Mouse (Mus musculus): ENCODE data around the gene Cfap61. TPM values are rescaled to one million over a fixed set of nuclear protein-coding genes. Genes with fewer than 3 reads are reported as not detected.
A peak's percentile ranks its signal among the peaks of the same experiment; 100 is the strongest.

Gene Cfap61
- polyA plus RNA-seq, 1 experiment from 2014 or later = 1.4 TPM

- H3K9me3 ChIP-seq (ENCODE audit: control insufficient read depth, low read length) = no peaks in the 10 kb centered on the region
- no peak overlapping the region for H3K4me2 ChIP-seq (ENCODE audit: low read depth, low read length, severe bottlenecking)
- ATAC-seq (replicated peaks; ENCODE audit: low FRiP score) (no peak), DNase-seq (ENCODE audit: low spot score) (no peak)
- no peak overlapping the region for H3K27ac ChIP-seq (ENCODE audit: low read depth, low read length)
- H3K4me3 ChIP-seq (ENCODE audit: low read depth, low read length) = no peak overlapping the region
- WGBS = 68% methylated on average over 3 of the region's 3 CpGs
- H3K36me3 ChIP-seq (ENCODE audit: control insufficient read depth, insufficient read depth, low read length) = no peaks in the 10 kb centered on the region
- H3K27me3 ChIP-seq (ENCODE audit: control insufficient read depth, insufficient read depth, low read length) = no peaks in the 10 kb centered on the region
- no peak overlapping the region for H3K9ac ChIP-seq (ENCODE audit: low read length)
- H3K4me1 ChIP-seq (replicated peaks; ENCODE audit: control insufficient read depth, insufficient read depth, low read length) = no peaks in the 10 kb centered on the region
Measured at GRCm38 (mm10) chr2:145941403-145941802, 6.8 kb downstream of the Cfap61 start.

- no peaks in the 10 kb centered on the region for H3K9me3 ChIP-seq (ENCODE audit: control insufficient read depth, low read length)
- no peak overlapping the region for H3K9ac ChIP-seq (ENCODE audit: low read length)
- no peak overlapping the region for H3K4me2 ChIP-seq (ENCODE audit: low read depth, low read length, severe bottlenecking)
- no peak for ATAC-seq (replicated peaks; ENCODE audit: low FRiP score)
- no peak for DNase-seq (ENCODE audit: low spot score)
- no peak overlapping the region for H3K4me3 ChIP-seq (ENCODE audit: low read depth, low read length)
- no peaks in the 10 kb centered on the region for H3K36me3 ChIP-seq (ENCODE audit: control insufficient read depth, insufficient read depth, low read length)
- H3K27ac ChIP-seq (ENCODE audit: low read depth, low read length) = no peak overlapping the region
- 78% methylated on average over 3 of the region's 3 CpGs for WGBS
- no peaks in the 10 kb centered on the region for H3K27me3 ChIP-seq (ENCODE audit: control insufficient read depth, insufficient read depth, low read length)
- H3K4me1 ChIP-seq (replicated peaks; ENCODE audit: control insufficient read depth, insufficient read depth, low read length) = peaks cover under 1% of the 10 kb centered on the region; the same call in 1 of the 2 replicates
Measured at GRCm38 (mm10) chr2:145944286-145944685, 9.7 kb downstream of the Cfap61 start.

GRCm38 (mm10) chr2:145948402-145948954 is 13.9 kb downstream of the Cfap61 start:
- no peak for DNase-seq (ENCODE audit: low spot score)
- H3K36me3 ChIP-seq (ENCODE audit: control insufficient read depth, insufficient read depth, low read length) = no peaks in the 10 kb centered on the region
- ATAC-seq (replicated peaks; ENCODE audit: low FRiP score) = no peak
- H3K27me3 ChIP-seq (ENCODE audit: control insufficient read depth, insufficient read depth, low read length) = no peaks in the 10 kb centered on the region; the same call in 1 of the 2 replicates
- no peaks in the 10 kb centered on the region for H3K9me3 ChIP-seq (ENCODE audit: control insufficient read depth, low read length)
- H3K27ac ChIP-seq (ENCODE audit: low read depth, low read length) = no peak overlapping the region
- H3K4me3 ChIP-seq (ENCODE audit: low read depth, low read length) = no peak overlapping the region
- peaks cover 5% of the 10 kb centered on the region; the same call in 1 of the 2 replicates for H3K4me1 ChIP-seq (replicated peaks; ENCODE audit: control insufficient read depth, insufficient read depth, low read length)
- no peak overlapping the region for H3K4me2 ChIP-seq (ENCODE audit: low read depth, low read length, severe bottlenecking)
- 47% methylated on average over 7 of the region's 7 CpGs for WGBS
- no peak overlapping the region for H3K9ac ChIP-seq (ENCODE audit: low read length)

- H3K4me2 ChIP-seq (ENCODE audit: low read depth, low read length, severe bottlenecking) = no peak overlapping the region
- DNase-seq (ENCODE audit: low spot score) = no peak
Measured at GRCm38 (mm10) chr2:145949475-145950068, 15.0 kb downstream of the Cfap61 start.

GRCm38 (mm10) chr2:145950239-145950638 is 15.7 kb downstream of the Cfap61 start:
- ATAC-seq (replicated peaks; ENCODE audit: low FRiP score) = no peak
- DNase-seq (ENCODE audit: low spot score) = no peak
- Histone ChIP-seq H3K27me3 (ENCODE audit: control insufficient read depth, insufficient read depth, low read length) (no peaks in the 10 kb centered on the region; the same call in 1 of the 2 replicates), H3K4me3 (ENCODE audit: low read depth, low read length) (no peak overlapping the region), H3K9me3 (ENCODE audit: control insufficient read depth, low read length) (no peaks in the 10 kb centered on the region), H3K4me1 (replicated peaks; ENCODE audit: control insufficient read depth, insufficient read depth, low read length) (peaks cover 5% of the 10 kb centered on the region; the same call in 1 of the 2 replicates), H3K36me3 (ENCODE audit: control insufficient read depth, insufficient read depth, low read length) (no peaks in the 10 kb centered on the region), H3K9ac (ENCODE audit: low read length) (no peak overlapping the region), H3K4me2 (ENCODE audit: low read depth, low read length, severe bottlenecking) (no peak overlapping the region), H3K27ac (ENCODE audit: low read depth, low read length) (no peak overlapping the region)
- WGBS = 33% methylated on average over 10 of the region's 10 CpGs

More at GRCm38 (mm10) chr2:145949475-145950068, 15.0 kb downstream of the Cfap61 start:
- Histone ChIP-seq H3K27ac (ENCODE audit: low read depth, low read length) (no peak overlapping the region), H3K4me1 (replicated peaks; ENCODE audit: control insufficient read depth, insufficient read depth, low read length) (peaks cover 5% of the 10 kb centered on the region; the same call in 1 of the 2 replicates), H3K36me3 (ENCODE audit: control insufficient read depth, insufficient read depth, low read length) (no peaks in the 10 kb centered on the region), H3K9ac (ENCODE audit: low read length) (peak overlapping the region; percentile 13; the same call in 1 of the 2 replicates), H3K4me3 (ENCODE audit: low read depth, low read length) (no peak overlapping the region), H3K27me3 (ENCODE audit: control insufficient read depth, insufficient read depth, low read length) (no peaks in the 10 kb centered on the region; the same call in 1 of the 2 replicates), H3K9me3 (ENCODE audit: control insufficient read depth, low read length) (no peaks in the 10 kb centered on the region)
- WGBS = 48% methylated on average over 11 of the region's 11 CpGs
- no peak for ATAC-seq (replicated peaks; ENCODE audit: low FRiP score)

- Histone ChIP-seq H3K27ac (ENCODE audit: low read depth, low read length) (no peak overlapping the region), H3K9ac (ENCODE audit: low read length) (no peak overlapping the region), H3K27me3 (ENCODE audit: control insufficient read depth, insufficient read depth, low read length) (no peaks in the 10 kb centered on the region; the same call in 1 of the 2 replicates), H3K36me3 (ENCODE audit: control insufficient read depth, insufficient read depth, low read length) (no peaks in the 10 kb centered on the region), H3K4me1 (replicated peaks; ENCODE audit: control insufficient read depth, insufficient read depth, low read length) (peaks cover 9% of the 10 kb centered on the region; the same call in 1 of the 2 replicates), H3K9me3 (ENCODE audit: control insufficient read depth, low read length) (no peaks in the 10 kb centered on the region), H3K4me3 (ENCODE audit: low read depth, low read length) (no peak overlapping the region), H3K4me2 (ENCODE audit: low read depth, low read length, severe bottlenecking) (no peak overlapping the region)
- WGBS = 91% methylated on average over 5 of the region's 5 CpGs
- ATAC-seq (replicated peaks; ENCODE audit: low FRiP score) = no peak
- DNase-seq (ENCODE audit: low spot score) = no peak
Measured at GRCm38 (mm10) chr2:145952726-145953125, 18.1 kb downstream of the Cfap61 start.

GRCm38 (mm10) chr2:145955844-145956243 is 21.3 kb downstream of the Cfap61 start:
- peaks cover 4% of the 10 kb centered on the region; the same call in 1 of the 2 replicates for H3K4me1 ChIP-seq (replicated peaks; ENCODE audit: control insufficient read depth, insufficient read depth, low read length)
- H3K27me3 ChIP-seq (ENCODE audit: control insufficient read depth, insufficient read depth, low read length) = no peaks in the 10 kb centered on the region; the same call in 1 of the 2 replicates
- no peak overlapping the region for H3K9ac ChIP-seq (ENCODE audit: low read length)
- ATAC-seq (replicated peaks; ENCODE audit: low FRiP score) (peak; percentile 53), DNase-seq (ENCODE audit: low spot score) (no peak)
- no peak overlapping the region for H3K4me3 ChIP-seq (ENCODE audit: low read depth, low read length)
- no peak overlapping the region for H3K4me2 ChIP-seq (ENCODE audit: low read depth, low read length, severe bottlenecking)
- H3K9me3 ChIP-seq (ENCODE audit: control insufficient read depth, low read length) = no peaks in the 10 kb centered on the region
- H3K27ac ChIP-seq (ENCODE audit: low read depth, low read length) = no peak overlapping the region
- H3K36me3 ChIP-seq (ENCODE audit: control insufficient read depth, insufficient read depth, low read length) = no peaks in the 10 kb centered on the region
- 27% methylated on average over 10 of the region's 10 CpGs for WGBS

DNA sequence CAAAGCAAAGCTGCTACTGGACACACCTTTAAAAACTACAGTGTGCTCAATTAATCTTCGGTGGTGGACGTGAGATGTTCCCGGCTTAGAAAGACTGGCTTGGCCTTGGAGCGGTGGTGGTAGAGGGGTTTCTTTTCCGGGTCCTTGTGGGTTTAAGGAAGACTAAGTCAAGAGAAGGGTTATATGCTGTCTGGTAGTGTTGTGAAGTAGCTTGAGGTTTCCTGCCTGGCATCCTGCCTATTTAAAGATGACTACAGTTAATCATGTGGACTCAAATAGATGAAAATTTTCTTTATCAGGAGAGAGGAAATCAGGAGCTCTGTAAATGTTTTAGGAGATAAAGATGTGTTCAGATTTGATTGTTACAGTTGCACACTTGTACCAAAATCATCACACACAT is 21.7 kb downstream of the Cfap61 start:
- Histone ChIP-seq H3K4me1 (replicated peaks; ENCODE audit: control insufficient read depth, insufficient read depth, low read length) (peaks cover 4% of the 10 kb centered on the region; the same call in 1 of the 2 replicates), H3K36me3 (ENCODE audit: control insufficient read depth, insufficient read depth, low read length) (no peaks in the 10 kb centered on the region), H3K9ac (ENCODE audit: low read length) (no peak overlapping the region), H3K27me3 (ENCODE audit: control insufficient read depth, insufficient read depth, low read length) (no peaks in the 10 kb centered on the region; the same call in 1 of the 2 replicates), H3K27ac (ENCODE audit: low read depth, low read length) (no peak overlapping the region), H3K9me3 (ENCODE audit: control insufficient read depth, low read length) (no peaks in the 10 kb centered on the region), H3K4me3 (ENCODE audit: low read depth, low read length) (no peak overlapping the region), H3K4me2 (ENCODE audit: low read depth, low read length, severe bottlenecking) (no peak overlapping the region)
- no peak for DNase-seq (ENCODE audit: low spot score)
- whole genome bisulfite sequencing = 29% methylated on average over 5 of the region's 5 CpGs
- ATAC-seq (replicated peaks; ENCODE audit: low FRiP score) = no peak; the same call in 1 of the 2 replicates

Measured in forebrain, embryonic 11.5 days (tissue).